Comparison of ENCODE assay signal across 22 mouse cellular contexts in genomic region chr4:128304049-128304448, GRCm38 (mm10). TPM values are rescaled to one million over a fixed set of nuclear protein-coding genes. Genes with fewer than 3 reads are reported as not detected.
DNase-seq lines count a peak whose midpoint lies in the region; ATAC-seq and TF ChIP-seq lines count a peak whose summit lies in the region.
"Had no signal": no experiment of that assay in that cellular context is flagged by ENCODE, and none has a peak within 500 bp of the region (broad histone marks: within the 10 kb centered on the region; RNA-seq: fewer than 3 reads in every experiment).

No protein-coding gene starts in this region.

- WGBS in forebrain, postnatal 0 days, result 69% methylated on average over 8 of the region's 8 CpGs
- 87% methylated on average over 8 of the region's 8 CpGs for whole genome bisulfite sequencing in forebrain, embryonic 12.5 days

- no peaks in the 10 kb centered on the region for H3K4me1 ChIP-seq in forebrain, postnatal 0 days (ENCODE audit: insufficient read depth)
- H3K4me1 ChIP-seq in forebrain, embryonic 12.5 days, result no peaks in the 10 kb centered on the region
- H3K4me1 ChIP-seq: forebrain, embryonic 15.5 days; hindbrain, embryonic 12.5 days; kidney, embryonic 15.5 days; midbrain, embryonic 10.5 days; neural tube, embryonic 12.5 days had no signal

- DNase-seq in forebrain, postnatal 0 days, result peak; percentile 24
- DNase-seq in layer of hippocampus, postnatal 36 days, result peak; percentile 26 to 35
- DNase-seq in left cerebral cortex, postnatal 36 days (ENCODE audit: low spot score in 2 of 2), result peak; percentile 68 to 82
- DNase-seq in right cerebral cortex, postnatal 4 days, result peak; percentile 18
- no peak for DNase-seq in thymus, postnatal 36 days
- DNase-seq in adrenal gland, adult 2 months, result no peak
- no peak for DNase-seq in adrenal gland, adult (ENCODE audit: inconsistent age in 2 of 2, low spot score in 1 of 2)
- DNase-seq: adrenal gland, postnatal 36 days; gastrocnemius, postnatal 14 days; heart, adult 2 months; lung, adult 2 months; lung, postnatal 36 days had no signal

- no peaks in the 10 kb centered on the region for H3K36me3 ChIP-seq in forebrain, postnatal 0 days (ENCODE audit: insufficient read depth)
- no peaks in the 10 kb centered on the region for H3K36me3 ChIP-seq in forebrain, embryonic 12.5 days (replicated peaks)
- H3K36me3 ChIP-seq: forebrain, embryonic 15.5 days; hindbrain, embryonic 12.5 days; kidney, embryonic 15.5 days; midbrain, embryonic 10.5 days; neural tube, embryonic 12.5 days had no signal

- H3K27ac ChIP-seq in forebrain, postnatal 0 days (ENCODE audit: low read depth, low read length), result no peak overlapping the region
- no peak overlapping the region for H3K27ac ChIP-seq in forebrain, embryonic 12.5 days
- H3K27ac ChIP-seq: forebrain, embryonic 15.5 days; heart, adult 2 months; hindbrain, embryonic 12.5 days; kidney, embryonic 15.5 days; midbrain, embryonic 10.5 days; neural tube, embryonic 12.5 days had no signal

- no peak for ATAC-seq in forebrain, postnatal 0 days
- no peak for ATAC-seq in forebrain, embryonic 12.5 days (ENCODE audit: low FRiP score)
- ATAC-seq: forebrain, embryonic 15.5 days had no signal

- TF ChIP-seq CTCF in forebrain, postnatal 0 days (IDR thresholded peaks at IDR 0.05; ENCODE audit: low read depth), result no peak

- H3K4me3 ChIP-seq in forebrain, postnatal 0 days (ENCODE audit: low read depth, low read length), result no peak overlapping the region
- H3K4me3 ChIP-seq in forebrain, embryonic 12.5 days (replicated peaks), result no peak overlapping the region
- H3K4me3 ChIP-seq: forebrain, embryonic 15.5 days; heart, adult 2 months; hindbrain, embryonic 12.5 days; kidney, embryonic 15.5 days; midbrain, embryonic 10.5 days; neural tube, embryonic 12.5 days had no signal

- H3K4me2 ChIP-seq in forebrain, postnatal 0 days (ENCODE audit: low read depth), result no peak overlapping the region
- H3K4me2 ChIP-seq in forebrain, embryonic 12.5 days, result no peak overlapping the region
- H3K4me2 ChIP-seq: forebrain, embryonic 15.5 days; hindbrain, embryonic 12.5 days; kidney, embryonic 15.5 days; neural tube, embryonic 12.5 days had no signal

- intact Hi-C loops in left cerebral cortex, postnatal 36 days (cut with DNase I), result no loop called here

- no peaks in the 10 kb centered on the region for H3K9me3 ChIP-seq in forebrain, postnatal 0 days (ENCODE audit: low read length)
- H3K9me3 ChIP-seq in forebrain, embryonic 12.5 days, result no peaks in the 10 kb centered on the region
- H3K9me3 ChIP-seq: forebrain, embryonic 15.5 days; hindbrain, embryonic 12.5 days; kidney, embryonic 15.5 days; midbrain, embryonic 10.5 days; neural tube, embryonic 12.5 days had no signal

- H3K27me3 ChIP-seq in forebrain, postnatal 0 days (ENCODE audit: insufficient read depth, low read length), result no peaks in the 10 kb centered on the region
- H3K27me3 ChIP-seq in forebrain, embryonic 12.5 days, result no peaks in the 10 kb centered on the region
- H3K27me3 ChIP-seq: forebrain, embryonic 15.5 days; hindbrain, embryonic 12.5 days; kidney, embryonic 15.5 days; neural tube, embryonic 12.5 days had no signal

- no peak overlapping the region for H3K9ac ChIP-seq in forebrain, postnatal 0 days
- no peak overlapping the region for H3K9ac ChIP-seq in forebrain, embryonic 12.5 days
- H3K9ac ChIP-seq: forebrain, embryonic 15.5 days; hindbrain, embryonic 12.5 days; kidney, embryonic 15.5 days; neural tube, embryonic 12.5 days had no signal

RNA-seq across cellular contexts. Expression of gene Hmgb4, which starts 43.3 kb away (rescaled TPM):
- not detected in 2 replicates for total RNA-seq in forebrain, postnatal 0 days (2014; rRNA removed)
- polyA plus RNA-seq in forebrain, postnatal 0 days (2015; fragmentation: Nextera tagmentation; extraction: Ambion mirVana), result not detected in 2 replicates
- not detected in 2 replicates for polyA plus RNA-seq in forebrain, embryonic 12.5 days (2016; fragmentation: Nextera tagmentation; extraction: Ambion mirVana)
- total RNA-seq in layer of hippocampus, postnatal 36 days (2021), result under 1 TPM in 1 of 2 experiments, not detected in 1; 0.50 TPM
- not detected for total RNA-seq in left cerebral cortex, postnatal 36 days (2021)
- not detected for total RNA-seq in adrenal gland, adult 2 months (2021)
- not detected in 2 replicates for polyA plus RNA-seq in adrenal gland, adult 2 months (2012; rRNA removed)
- total RNA-seq: adrenal gland, postnatal 36 days; gastrocnemius, postnatal 14 days; heart, adult 2 months; liver, adult 2 months had no signal
- polyA plus RNA-seq: forebrain, embryonic 15.5 days; heart, embryonic 16.5 days; hindbrain, embryonic 12.5 days; intestine, embryonic 14.5 days; kidney, embryonic 15.5 days; liver, adult 2 months; lung, adult 2 months; midbrain, embryonic 10.5 days; neural tube, embryonic 12.5 days; thymus, postnatal 0 days had no signal

Comparison
In these comparisons a context has a peak if more than half of its experiments do, and no peak if none do; other contexts are left out.
1. DNase-seq: peak in forebrain, postnatal 0 days (single experiment), layer of hippocampus, postnatal 36 days (2 of 2), left cerebral cortex, postnatal 36 days (2 of 2) and right cerebral cortex, postnatal 4 days (single experiment); none in thymus, postnatal 36 days (0 of 2), adrenal gland, adult 2 months (single experiment) and adrenal gland, adult (0 of 2).